ENCODE assay signal across 9 mouse cellular contexts in the genomic region with DNA sequence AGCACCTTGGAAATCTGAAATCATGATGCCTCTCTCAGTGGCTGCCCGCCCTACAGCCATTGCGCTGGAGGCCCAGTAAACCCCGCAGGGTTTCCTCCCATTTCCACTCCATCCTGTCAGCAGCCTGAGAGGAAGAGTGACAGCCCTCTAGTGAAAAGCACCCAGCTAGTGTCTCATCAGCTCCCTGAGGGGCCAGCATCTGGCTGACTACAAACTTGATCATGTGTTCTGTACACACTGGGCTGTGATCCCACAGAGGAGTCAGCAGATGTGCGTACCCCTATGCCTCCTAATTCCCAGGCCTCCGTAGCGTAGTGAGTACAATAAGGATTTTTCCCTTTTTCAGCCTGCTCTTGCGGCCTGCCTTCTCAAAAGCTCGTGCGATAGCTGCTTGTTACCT. TPM values are rescaled to one million over a fixed set of nuclear protein-coding genes. Genes with fewer than 3 reads are reported as not detected.
DNase-seq lines count a peak whose midpoint lies in the region; ATAC-seq lines count a peak whose summit lies in the region.
"Had no signal": no experiment of that assay in that cellular context is flagged by ENCODE, and none has a peak within 500 bp of the region (broad histone marks: within the 10 kb centered on the region; RNA-seq: fewer than 3 reads in every experiment).

No protein-coding gene starts in this region.

- 62% methylated on average over 9 of the region's 9 CpGs for WGBS in neural tube, embryonic 13.5 days
- 61% methylated on average over 9 of the region's 9 CpGs for WGBS in intestine, embryonic 15.5 days
- WGBS in stomach, embryonic 16.5 days: 66% methylated on average over 9 of the region's 9 CpGs

- no peaks in the 10 kb centered on the region for H3K36me3 ChIP-seq in neural tube, embryonic 13.5 days
- no peaks in the 10 kb centered on the region for H3K36me3 ChIP-seq in intestine, embryonic 15.5 days
- H3K36me3 ChIP-seq in stomach, embryonic 16.5 days (ENCODE audit: control insufficient read depth, insufficient read depth, low read length): no peaks in the 10 kb centered on the region
- H3K36me3 ChIP-seq: embryonic facial prominence, embryonic 12.5 days had no signal

- no peak overlapping the region for H3K4me2 ChIP-seq in neural tube, embryonic 13.5 days
- H3K4me2 ChIP-seq in intestine, embryonic 15.5 days (replicated peaks): no peak overlapping the region; the same call in 1 of the 2 replicates
- H3K4me2 ChIP-seq in stomach, embryonic 16.5 days (ENCODE audit: low read depth, low read length): no peak overlapping the region
- H3K4me2 ChIP-seq: embryonic facial prominence, embryonic 12.5 days had no signal

- no peaks in the 10 kb centered on the region for H3K27me3 ChIP-seq in neural tube, embryonic 13.5 days
- no peaks in the 10 kb centered on the region for H3K27me3 ChIP-seq in intestine, embryonic 15.5 days (replicated peaks)
- no peaks in the 10 kb centered on the region for H3K27me3 ChIP-seq in stomach, embryonic 16.5 days (ENCODE audit: control insufficient read depth, insufficient read depth, low read length)
- H3K27me3 ChIP-seq: embryonic facial prominence, embryonic 12.5 days had no signal

- ATAC-seq in neural tube, embryonic 13.5 days (ENCODE audit: low read depth): peak; percentile 36; the same call in 1 of the 2 replicates
- peak; percentile 45; the same call in 1 of the 2 replicates for ATAC-seq in intestine, embryonic 15.5 days
- ATAC-seq in stomach, embryonic 16.5 days (ENCODE audit: insufficient read depth, low FRiP score): no peak

- no peak overlapping the region for H3K4me3 ChIP-seq in neural tube, embryonic 13.5 days
- no peak overlapping the region for H3K4me3 ChIP-seq in intestine, embryonic 15.5 days (replicated peaks)
- H3K4me3 ChIP-seq in stomach, embryonic 16.5 days (replicated peaks; ENCODE audit: low read length): no peak overlapping the region
- H3K4me3 ChIP-seq: embryonic facial prominence, embryonic 12.5 days had no signal

- H3K9ac ChIP-seq in neural tube, embryonic 13.5 days: no peak overlapping the region; the same call in 1 of the 2 replicates
- H3K9ac ChIP-seq in intestine, embryonic 15.5 days: no peak overlapping the region
- no peak overlapping the region for H3K9ac ChIP-seq in stomach, embryonic 16.5 days (ENCODE audit: low read length)
- H3K9ac ChIP-seq: embryonic facial prominence, embryonic 12.5 days had no signal

- peak overlapping the region; percentile 74 for H3K27ac ChIP-seq in neural tube, embryonic 13.5 days (replicated peaks)
- peak overlapping the region; percentile 54 for H3K27ac ChIP-seq in intestine, embryonic 15.5 days
- peak overlapping the region; percentile 38 for H3K27ac ChIP-seq in stomach, embryonic 16.5 days (ENCODE audit: low read length)
- H3K27ac ChIP-seq: embryonic facial prominence, embryonic 12.5 days had no signal

- intact Hi-C loops in left cerebral cortex, postnatal 10 days (cut with DNase I): no loop called here

- H3K9me3 ChIP-seq in neural tube, embryonic 13.5 days: no peaks in the 10 kb centered on the region
- no peaks in the 10 kb centered on the region for H3K9me3 ChIP-seq in intestine, embryonic 15.5 days
- no peaks in the 10 kb centered on the region for H3K9me3 ChIP-seq in stomach, embryonic 16.5 days (replicated peaks; ENCODE audit: control insufficient read depth, low read length)
- H3K9me3 ChIP-seq: embryonic facial prominence, embryonic 12.5 days had no signal

- DNase-seq in neural tube, embryonic 10.5 days (ENCODE audit: extremely low spot score, low spot score): no peak
- peak; percentile 59 for DNase-seq in heart, adult 8-10 months (ENCODE audit: low spot score)
- DNase-seq in left cerebral cortex, postnatal 10 days (ENCODE audit: extremely low spot score in 1 of 2, low spot score in 2 of 2): no peak
- no peak for DNase-seq in frontal cortex, adult 2 months (ENCODE audit: extremely low spot score in 1 of 2, low spot score in 1 of 2)
- DNase-seq in right cerebral cortex, adult 2 months (ENCODE audit: low spot score in 2 of 2): no peak

- peaks cover 65% of the 10 kb centered on the region for H3K4me1 ChIP-seq in neural tube, embryonic 13.5 days (replicated peaks)
- H3K4me1 ChIP-seq in intestine, embryonic 15.5 days (replicated peaks): peaks cover 53% of the 10 kb centered on the region
- peaks cover 49% of the 10 kb centered on the region for H3K4me1 ChIP-seq in stomach, embryonic 16.5 days (ENCODE audit: control insufficient read depth, insufficient read depth, low read length)

RNA-seq across cellular contexts. Expression of gene Galnt2, which starts 25.6 kb away (rescaled TPM):
- 61.4 and 64.5 TPM in 2 replicates for polyA plus RNA-seq in neural tube, embryonic 13.5 days (2015; fragmentation: Nextera tagmentation; extraction: Ambion mirVana)
- total RNA-seq in heart, adult 8-10 months (2022): 10 to 100 TPM; 32.0 to 40.3 (median 33.8) TPM
- polyA plus RNA-seq in intestine, embryonic 15.5 days (2015; fragmentation: Nextera tagmentation; extraction: Ambion mirVana): 58.8 and 66.9 TPM in 2 replicates
- polyA plus RNA-seq in stomach, embryonic 16.5 days (2015; fragmentation: Nextera tagmentation; extraction: Ambion mirVana): 47.4 and 49.3 TPM in 2 replicates
- 10 to 100 TPM; 86.0 to 91.2 TPM for total RNA-seq in left cerebral cortex, postnatal 10 days (2021)
- polyA plus RNA-seq in frontal cortex, adult 2 months (2012; rRNA removed): 27.9 and 33.2 TPM in 2 replicates
